Mouse (Mus musculus) liver, postnatal 0 days (tissue): ENCODE results near the gene Ppp1cb.

Experiments
- CTCF ChIP-seq: sonication (generic); IDR thresholded peaks from 2 replicates; pipeline ENCODE4 v1.5.1; 2016; ENCODE audit warnings: antibody characterized with exemption, low read depth
- EP300 ChIP-seq: IDR thresholded peaks from 2 replicates; pipeline ENCODE4 v1.6.1; 2016; ENCODE audit warnings: antibody characterized with exemption, low read depth, mild to moderate bottlenecking

GRCm38 (mm10) chr5:32412186-32412950 is 46.3 kb upstream of the Ppp1cb start:
- TF ChIP-seq CTCF (no peak), EP300 (no peak)
